Mouse (Mus musculus) heart, postnatal 0 days (tissue): ENCODE measurements around the gene Atp2c2.

ENCODE experiments used
- CTCF ChIP-seq: IDR thresholded peaks from 2 replicates; pipeline ENCODE4 v1.5.1; 2016; ENCODE audit warnings: antibody characterized with exemption, control low read depth, low read depth
- EP300 ChIP-seq: IDR thresholded peaks from 2 replicates; pipeline ENCODE4 v1.6.1; 2016; ENCODE audit warnings: antibody characterized with exemption, low read depth

DNA sequence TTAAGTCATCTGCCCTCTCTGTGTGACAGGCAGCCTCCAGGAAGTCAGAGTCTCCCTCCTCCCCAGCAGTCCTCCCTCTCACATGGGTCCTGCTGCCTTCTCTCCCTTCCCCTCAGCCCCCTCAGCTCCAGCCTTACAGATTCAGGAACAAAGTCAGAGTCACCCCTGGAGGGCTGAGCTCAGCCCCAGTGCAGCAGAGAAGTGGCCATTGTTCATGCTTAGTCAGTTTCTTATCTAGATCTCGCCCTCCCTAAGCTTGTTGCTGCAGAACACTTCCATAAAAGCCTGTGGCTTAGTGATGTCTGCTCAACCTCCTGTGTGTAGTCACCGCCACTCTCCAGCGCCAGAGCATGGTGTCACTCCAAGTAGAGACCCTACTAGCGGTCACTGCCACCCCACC is 44.8 kb downstream of the Atp2c2 start:
- TF ChIP-seq CTCF (no peak), EP300 (no peak)
